Mouse (Mus musculus): ENCODE measurements around the gene Upk1a. TPM values are rescaled to one million over a fixed set of nuclear protein-coding genes. Genes with fewer than 3 reads are reported as not detected.

Gene Upk1a
- polyA plus RNA-seq, 1 experiment = 0.59 TPM

DNA sequence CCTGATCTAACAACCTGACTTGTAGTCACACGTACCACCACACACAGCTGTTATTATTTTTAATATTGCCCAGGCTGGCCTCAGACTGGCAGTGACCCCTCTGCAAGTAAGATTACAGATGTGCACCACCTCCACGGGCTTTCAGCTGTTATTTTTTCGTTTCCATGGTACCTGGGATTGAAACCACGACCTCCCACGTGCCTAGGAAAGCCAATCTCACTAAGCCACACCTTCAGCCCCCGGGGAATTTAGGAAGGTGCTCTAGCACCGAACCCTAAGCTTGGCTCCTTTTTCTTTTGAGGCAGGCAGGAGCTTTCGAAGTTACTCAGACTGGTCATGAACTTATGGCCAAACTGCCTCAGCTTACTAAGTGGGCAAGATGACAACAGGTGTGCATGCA, 8.2 kb downstream of the Upk1a start:
- Histone ChIP-seq H3K36me3 (ENCODE audit: control insufficient read depth, insufficient read depth) (no peaks in the 10 kb centered on the region), H3K4me2 (ENCODE audit: low read depth) (no peak overlapping the region), H3K27me3 (ENCODE audit: control insufficient read depth, insufficient read depth, insufficient read length) (peaks cover 10% of the 10 kb centered on the region), H3ac (ENCODE audit: control insufficient read depth, insufficient read length) (no peak overlapping the region), H3K4me3 (no peak overlapping the region), H3K79me2 (ENCODE audit: control insufficient read depth, insufficient read depth) (no peaks in the 10 kb centered on the region)
- TF ChIP-seq MAX (IDR thresholded peaks at IDR 0.05; ENCODE audit: low read depth) = no peak
- TF ChIP-seq POLR2AphosphoS2 (IDR thresholded peaks at IDR 0.05; ENCODE audit: insufficient read length, low read depth) = no peak
- no peak for TF ChIP-seq SRF (IDR thresholded peaks at IDR 0.05; ENCODE audit: control insufficient read depth, insufficient read length, low read depth)
- TF ChIP-seq CEBPB (IDR thresholded peaks at IDR 0.05; ENCODE audit: insufficient read depth, poor library complexity, severe bottlenecking) = no peak
- no peak for TF ChIP-seq POLR2A (IDR thresholded peaks at IDR 0.05; ENCODE audit: insufficient read length, low read depth)
- no peak for TF ChIP-seq USF1 (IDR thresholded peaks at IDR 0.05; ENCODE audit: low read depth)
- no peak for TF ChIP-seq TCF12 (IDR thresholded peaks at IDR 0.05; ENCODE audit: insufficient read depth, poor library complexity, severe bottlenecking)
- TF ChIP-seq MYOD1 (IDR thresholded peaks at IDR 0.05; ENCODE audit: control insufficient read depth in 1 of 3, insufficient read length in 2 of 3, low read depth in 2 of 3) = no peak
- TF ChIP-seq MYOG (IDR thresholded peaks at IDR 0.05; ENCODE audit: control insufficient read depth in 1 of 3, insufficient read depth in 1 of 3, insufficient read length in 2 of 3, low read depth in 2 of 3) = no peak
- TF ChIP-seq TCF3 (IDR thresholded peaks at IDR 0.05; ENCODE audit: insufficient read length, low read depth) = no peak
- TF ChIP-seq REST (IDR thresholded peaks at IDR 0.05; ENCODE audit: insufficient read depth, insufficient read length) = no peak
- no peak for TF ChIP-seq E2F4 (IDR thresholded peaks at IDR 0.05; ENCODE audit: insufficient read depth)

GRCm38 (mm10) chr7:30602583-30602982, 10.1 kb downstream of the Upk1a start:
- H3K4me2 ChIP-seq (ENCODE audit: low read depth) = no peak overlapping the region
- no peaks in the 10 kb centered on the region for H3K79me2 ChIP-seq (ENCODE audit: control insufficient read depth, insufficient read depth)
- TF ChIP-seq SRF (IDR thresholded peaks at IDR 0.05; ENCODE audit: control insufficient read depth, insufficient read length, low read depth) (no peak), POLR2AphosphoS2 (IDR thresholded peaks at IDR 0.05; ENCODE audit: insufficient read length, low read depth) (no peak), USF1 (IDR thresholded peaks at IDR 0.05; ENCODE audit: low read depth) (no peak), REST (IDR thresholded peaks at IDR 0.05; ENCODE audit: insufficient read depth, insufficient read length) (no peak), E2F4 (IDR thresholded peaks at IDR 0.05; ENCODE audit: insufficient read depth) (no peak), MYOG (IDR thresholded peaks at IDR 0.05; ENCODE audit: control insufficient read depth in 1 of 3, insufficient read depth in 1 of 3, insufficient read length in 2 of 3, low read depth in 2 of 3) (no peak), POLR2A (IDR thresholded peaks at IDR 0.05; ENCODE audit: insufficient read length, low read depth) (no peak), CEBPB (IDR thresholded peaks at IDR 0.05; ENCODE audit: insufficient read depth, poor library complexity, severe bottlenecking) (no peak), MYOD1 (IDR thresholded peaks at IDR 0.05; ENCODE audit: control insufficient read depth in 1 of 3, insufficient read length in 2 of 3, low read depth in 2 of 3) (no peak), TCF3 (IDR thresholded peaks at IDR 0.05; ENCODE audit: insufficient read length, low read depth) (no peak), TCF12 (IDR thresholded peaks at IDR 0.05; ENCODE audit: insufficient read depth, poor library complexity, severe bottlenecking) (no peak), MAX (IDR thresholded peaks at IDR 0.05; ENCODE audit: low read depth) (no peak)
- H3ac ChIP-seq (ENCODE audit: control insufficient read depth, insufficient read length) = no peak overlapping the region
- H3K36me3 ChIP-seq (ENCODE audit: control insufficient read depth, insufficient read depth) = no peaks in the 10 kb centered on the region
- peaks cover 25% of the 10 kb centered on the region for H3K27me3 ChIP-seq (ENCODE audit: control insufficient read depth, insufficient read depth, insufficient read length)
- no peak overlapping the region for H3K4me3 ChIP-seq

DNA sequence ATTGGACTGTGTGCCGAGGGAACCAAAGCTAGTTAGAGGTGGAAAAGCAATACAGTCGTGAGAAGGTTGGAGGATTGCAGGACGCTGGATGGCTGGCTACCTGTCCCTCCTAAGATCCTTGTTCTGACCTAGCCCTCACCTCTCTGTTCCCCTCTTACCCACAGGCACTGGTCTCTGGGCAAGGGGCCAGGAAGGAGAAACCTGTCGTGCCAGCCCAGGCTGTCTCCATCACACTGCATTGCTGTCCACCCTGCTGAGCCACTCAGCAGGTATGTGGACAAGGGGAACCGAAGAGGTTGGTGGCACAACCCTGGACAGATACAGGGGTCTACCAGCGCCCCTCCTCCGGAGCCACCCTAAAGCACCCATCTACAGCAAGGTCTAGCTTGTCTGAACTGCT, 12.0 kb downstream of the Upk1a start:
- H3ac ChIP-seq (ENCODE audit: control insufficient read depth, insufficient read length) = no peak overlapping the region
- no peaks in the 10 kb centered on the region for H3K79me2 ChIP-seq (ENCODE audit: control insufficient read depth, insufficient read depth)
- H3K27me3 ChIP-seq (ENCODE audit: control insufficient read depth, insufficient read depth, insufficient read length) = peaks cover 39% of the 10 kb centered on the region
- H3K36me3 ChIP-seq (ENCODE audit: control insufficient read depth, insufficient read depth) = no peaks in the 10 kb centered on the region
- no peak overlapping the region for H3K4me3 ChIP-seq
- TF ChIP-seq POLR2A (IDR thresholded peaks at IDR 0.05; ENCODE audit: insufficient read length, low read depth) (no peak), E2F4 (IDR thresholded peaks at IDR 0.05; ENCODE audit: insufficient read depth) (no peak), USF1 (IDR thresholded peaks at IDR 0.05; ENCODE audit: low read depth) (no peak), MAX (IDR thresholded peaks at IDR 0.05; ENCODE audit: low read depth) (no peak), SRF (IDR thresholded peaks at IDR 0.05; ENCODE audit: control insufficient read depth, insufficient read length, low read depth) (no peak), TCF12 (IDR thresholded peaks at IDR 0.05; ENCODE audit: insufficient read depth, poor library complexity, severe bottlenecking) (no peak), MYOG (IDR thresholded peaks at IDR 0.05; ENCODE audit: control insufficient read depth in 1 of 3, insufficient read depth in 1 of 3, insufficient read length in 2 of 3, low read depth in 2 of 3) (no peak), TCF3 (IDR thresholded peaks at IDR 0.05; ENCODE audit: insufficient read length, low read depth) (no peak), MYOD1 (IDR thresholded peaks at IDR 0.05; ENCODE audit: control insufficient read depth in 1 of 3, insufficient read length in 2 of 3, low read depth in 2 of 3) (no peak), REST (IDR thresholded peaks at IDR 0.05; ENCODE audit: insufficient read depth, insufficient read length) (no peak), CEBPB (IDR thresholded peaks at IDR 0.05; ENCODE audit: insufficient read depth, poor library complexity, severe bottlenecking) (no peak), POLR2AphosphoS2 (IDR thresholded peaks at IDR 0.05; ENCODE audit: insufficient read length, low read depth) (no peak)
- no peak overlapping the region for H3K4me2 ChIP-seq (ENCODE audit: low read depth)

- Histone ChIP-seq H3K27me3 (ENCODE audit: control insufficient read depth, insufficient read depth, insufficient read length) (peaks cover 46% of the 10 kb centered on the region), H3ac (ENCODE audit: control insufficient read depth, insufficient read length) (no peak overlapping the region), H3K4me3 (no peak overlapping the region), H3K4me2 (ENCODE audit: low read depth) (no peak overlapping the region), H3K79me2 (ENCODE audit: control insufficient read depth, insufficient read depth) (no peaks in the 10 kb centered on the region), H3K36me3 (ENCODE audit: control insufficient read depth, insufficient read depth) (no peaks in the 10 kb centered on the region)
- TF ChIP-seq POLR2A (IDR thresholded peaks at IDR 0.05; ENCODE audit: insufficient read length, low read depth) = no peak
- TF ChIP-seq REST (IDR thresholded peaks at IDR 0.05; ENCODE audit: insufficient read depth, insufficient read length) = no peak
- no peak for TF ChIP-seq CEBPB (IDR thresholded peaks at IDR 0.05; ENCODE audit: insufficient read depth, poor library complexity, severe bottlenecking)
- TF ChIP-seq E2F4 (IDR thresholded peaks at IDR 0.05; ENCODE audit: insufficient read depth) = no peak
- no peak for TF ChIP-seq MAX (IDR thresholded peaks at IDR 0.05; ENCODE audit: low read depth)
- no peak for TF ChIP-seq MYOD1 (IDR thresholded peaks at IDR 0.05; ENCODE audit: control insufficient read depth in 1 of 3, insufficient read length in 2 of 3, low read depth in 2 of 3)
- no peak for TF ChIP-seq POLR2AphosphoS2 (IDR thresholded peaks at IDR 0.05; ENCODE audit: insufficient read length, low read depth)
- TF ChIP-seq MYOG (IDR thresholded peaks at IDR 0.05; ENCODE audit: control insufficient read depth in 1 of 3, insufficient read depth in 1 of 3, insufficient read length in 2 of 3, low read depth in 2 of 3) = no peak
- TF ChIP-seq TCF3 (IDR thresholded peaks at IDR 0.05; ENCODE audit: insufficient read length, low read depth) = no peak
- TF ChIP-seq TCF12 (IDR thresholded peaks at IDR 0.05; ENCODE audit: insufficient read depth, poor library complexity, severe bottlenecking) = no peak
- no peak for TF ChIP-seq USF1 (IDR thresholded peaks at IDR 0.05; ENCODE audit: low read depth)
- no peak for TF ChIP-seq SRF (IDR thresholded peaks at IDR 0.05; ENCODE audit: control insufficient read depth, insufficient read length, low read depth)
Measured at GRCm38 (mm10) chr7:30599933-30600353, 12.7 kb downstream of the Upk1a start.

All from myocyte (in vitro differentiated cells).